Mouse (Mus musculus) olfactory bulb, adult 2 months (tissue): ENCODE measurements at regions not wholly inside any gene's neighbourhood (a gene's known extent, or its start where the extent isn't known, plus 50 kb on each side); places are given as distances from the start of the nearest gene placed in this dataset.
A peak's percentile ranks its signal among the peaks of the same experiment; 100 is the strongest.
"Not testable (repeated sequence)": the region's sequence is repeated elsewhere in the genome, so short reads cannot be mapped to it uniquely, and the experiment has no call there.

ENCODE experiments used
- H3K27ac ChIP-seq: fragments of 200-500 bp; 2 replicates; pipeline ENCODE4 v1.5.1; 2012; ENCODE audit warnings: low read depth, low read length; ENCODE audit not compliant: insufficient read depth
- H3K4me1 ChIP-seq: fragments of 200-500 bp; 2 replicates; pipeline ENCODE4 v1.6.1; 2012; ENCODE audit warnings: low read length; ENCODE audit not compliant: control insufficient read depth, insufficient read depth
- H3K4me3 ChIP-seq: fragments of 200-500 bp; 2 replicates; pipeline ENCODE4 v1.5.1; 2012; ENCODE audit warnings: mild to moderate bottlenecking, low read depth, low read length, moderate library complexity; ENCODE audit not compliant: insufficient read depth
- CTCF ChIP-seq: fragments of 200-500 bp; IDR thresholded peaks from 2 replicates; pipeline ENCODE4 v1.5.1; 2012; ENCODE audit warnings: low read depth, mild to moderate bottlenecking, low read length, moderate library complexity; ENCODE audit not compliant: insufficient read depth
- POLR2A ChIP-seq: fragments of 200-500 bp; IDR thresholded peaks from 2 replicates; pipeline ENCODE4 v1.6.1; 2012; ENCODE audit warnings: mild to moderate bottlenecking, low read depth, low read length, moderate library complexity; ENCODE audit not compliant: insufficient read depth
- whole genome bisulfite sequencing: fragments of 180-500 bp; shearing (Covaris S2); methylation state at CpG from one replicate; pipeline ENCODE4 v1.1.7; 2018; 5-methylcytosine and 5-hydroxymethylcytosine counted together

GRCm38 (mm10) chr4:97509576-97509975, 263.0 kb upstream of the Nfia start:
- TF ChIP-seq POLR2A (no peak), CTCF (no peak)
- H3K4me1 ChIP-seq, result no peaks in the 10 kb centered on the region
- 81% methylated on average over 8 of the region's 8 CpGs for WGBS
- H3K4me3 ChIP-seq, result no peak overlapping the region
- H3K27ac ChIP-seq, result no peak overlapping the region

- TF ChIP-seq CTCF, result no peak
- TF ChIP-seq POLR2A, result no peak
- Histone ChIP-seq H3K27ac (no peak overlapping the region), H3K4me3 (no peak overlapping the region), H3K4me1 (no peaks in the 10 kb centered on the region)
- 92% methylated on average over 1 of the region's 1 CpGs for WGBS
Measured at GRCm38 (mm10) chr4:97505734-97506133, 266.8 kb upstream of the Nfia start.

- Histone ChIP-seq H3K4me1 (0 out of 2 replicates have a peak, but pooled peaks cover 1% of the 10 kb centered on the region), H3K27ac (no peak overlapping the region), H3K4me3 (no peak overlapping the region)
- TF ChIP-seq POLR2A (no peak), CTCF (no peak)
- WGBS, result 93% methylated on average over 2 of the region's 2 CpGs
Measured at GRCm38 (mm10) chr4:97491248-97491804, 281.2 kb upstream of the Nfia start.

GRCm38 (mm10) chr4:97486354-97486753, 286.2 kb upstream of the Nfia start:
- Histone ChIP-seq H3K27ac (no peak overlapping the region), H3K4me1 (0 out of 2 replicates have a peak, but pooled peaks cover 2% of the 10 kb centered on the region), H3K4me3 (no peak overlapping the region)
- 34% methylated on average over 10 of the region's 10 CpGs for WGBS
- no peak for TF ChIP-seq CTCF
- TF ChIP-seq POLR2A, result no peak

GRCm38 (mm10) chr4:97485225-97485624, 287.3 kb upstream of the Nfia start:
- Histone ChIP-seq H3K4me3 (no peak overlapping the region), H3K4me1 (0 out of 2 replicates have a peak, but pooled peaks cover 2% of the 10 kb centered on the region), H3K27ac (no peak overlapping the region)
- no peak for TF ChIP-seq CTCF
- TF ChIP-seq POLR2A, result no peak
- WGBS, result 94% methylated on average over 3 of the region's 3 CpGs

GRCm38 (mm10) chr4:97482701-97483246, 289.8 kb upstream of the Nfia start:
- 83% methylated on average over 10 of the region's 10 CpGs for WGBS
- peaks cover 5% of the 10 kb centered on the region; the same call in 1 of the 2 replicates for H3K4me1 ChIP-seq
- H3K27ac ChIP-seq, result no peak overlapping the region
- TF ChIP-seq POLR2A (no peak), CTCF (no peak)
- H3K4me3 ChIP-seq, result no peak overlapping the region

GRCm38 (mm10) chr4:97481836-97482235, 290.7 kb upstream of the Nfia start:
- WGBS, result 96% methylated on average over 3 of the region's 3 CpGs
- Histone ChIP-seq H3K4me3 (no peak overlapping the region), H3K27ac (no peak overlapping the region), H3K4me1 (peaks cover 6% of the 10 kb centered on the region; the same call in 1 of the 2 replicates)
- no peak for TF ChIP-seq POLR2A
- no peak for TF ChIP-seq CTCF

- WGBS, result 11% methylated on average over 3 of the region's 3 CpGs
- H3K4me3 ChIP-seq, result no peak overlapping the region
- TF ChIP-seq POLR2A (no peak), CTCF (no peak)
- 0 out of 2 replicates have a peak overlapping the region, but pooled peaks have one; percentile 4 for H3K27ac ChIP-seq
- H3K4me1 ChIP-seq, result peaks cover 7% of the 10 kb centered on the region
Measured at GRCm38 (mm10) chr4:97476571-97477190, 293.7 kb upstream of the Gm10192 start.

GRCm38 (mm10) chr4:97473492-97473891, 290.5 kb upstream of the Gm10192 start:
- not testable (repeated sequence) for H3K4me1 ChIP-seq, H3K27ac ChIP-seq, H3K4me3 ChIP-seq
- 97% methylated on average over 8 of the region's 8 CpGs for WGBS
